Mouse (Mus musculus) neural tube, embryonic 12.5 days (tissue): ENCODE measurements at regions not wholly inside any gene's neighbourhood (a gene's known extent, or its start where the extent isn't known, plus 50 kb on each side); places are given as distances from the start of the nearest gene placed in this dataset.

Source experiments
- ATAC-seq: fragments of 200-750 bp; cut with Nextera tagmentation; 2 replicates; pipeline ENCODE4 v1.8.0; 2017; ENCODE audit warnings: low read depth, mild to moderate bottlenecking, moderate TSS enrichment, moderate library complexity; ENCODE audit not compliant: low FRiP score
- H3K27ac ChIP-seq: fragments of 300-500 bp; sonication (generic); 2 replicates; pipeline ENCODE4 v1.5.1; 2016
- H3K27me3 ChIP-seq: fragments of 300-500 bp; sonication (generic); replicated peaks from 2 replicates; pipeline ENCODE4 v1.6.1; 2016; ENCODE audit warnings: mild to moderate bottlenecking
- H3K36me3 ChIP-seq: fragments of 300-500 bp; sonication (generic); 2 replicates; pipeline ENCODE4 v1.6.1; 2016; ENCODE audit warnings: mild to moderate bottlenecking
- H3K4me1 ChIP-seq: fragments of 300-500 bp; sonication (generic); 2 replicates; pipeline ENCODE4 v1.6.1; 2016
- H3K4me2 ChIP-seq: fragments of 300-500 bp; sonication (generic); replicated peaks from 2 replicates; pipeline ENCODE4 v1.6.1; 2016; ENCODE audit warnings: mild to moderate bottlenecking
- H3K4me3 ChIP-seq: fragments of 300-500 bp; sonication (generic); 2 replicates; pipeline ENCODE4 v1.5.1; 2016
- H3K9ac ChIP-seq: fragments of 300-500 bp; sonication (generic); 2 replicates; pipeline ENCODE4 v1.6.1; 2016; ENCODE audit warnings: mild to moderate bottlenecking
- H3K9me3 ChIP-seq: fragments of 300-500 bp; sonication (generic); 2 replicates; pipeline ENCODE4 v1.6.1; 2016; ENCODE audit warnings: mild to moderate bottlenecking
- WGBS: fragments of 180-500 bp; shearing (Covaris S2); methylation state at CpG from one replicate; pipeline ENCODE4 v1.1.7; 2016; 5-methylcytosine and 5-hydroxymethylcytosine counted together

- 87% methylated on average over 3 of the region's 3 CpGs for WGBS
- Histone ChIP-seq H3K4me1 (no peaks in the 10 kb centered on the region), H3K27me3 (no peaks in the 10 kb centered on the region), H3K9me3 (no peaks in the 10 kb centered on the region), H3K4me3 (no peak overlapping the region), H3K4me2 (no peak overlapping the region), H3K27ac (no peak overlapping the region), H3K9ac (no peak overlapping the region), H3K36me3 (no peaks in the 10 kb centered on the region)
- no peak for ATAC-seq
Measured at GRCm38 (mm10) chr14:71543580-71543979, 943.9 kb upstream of the Fam160b2 start.

DNA sequence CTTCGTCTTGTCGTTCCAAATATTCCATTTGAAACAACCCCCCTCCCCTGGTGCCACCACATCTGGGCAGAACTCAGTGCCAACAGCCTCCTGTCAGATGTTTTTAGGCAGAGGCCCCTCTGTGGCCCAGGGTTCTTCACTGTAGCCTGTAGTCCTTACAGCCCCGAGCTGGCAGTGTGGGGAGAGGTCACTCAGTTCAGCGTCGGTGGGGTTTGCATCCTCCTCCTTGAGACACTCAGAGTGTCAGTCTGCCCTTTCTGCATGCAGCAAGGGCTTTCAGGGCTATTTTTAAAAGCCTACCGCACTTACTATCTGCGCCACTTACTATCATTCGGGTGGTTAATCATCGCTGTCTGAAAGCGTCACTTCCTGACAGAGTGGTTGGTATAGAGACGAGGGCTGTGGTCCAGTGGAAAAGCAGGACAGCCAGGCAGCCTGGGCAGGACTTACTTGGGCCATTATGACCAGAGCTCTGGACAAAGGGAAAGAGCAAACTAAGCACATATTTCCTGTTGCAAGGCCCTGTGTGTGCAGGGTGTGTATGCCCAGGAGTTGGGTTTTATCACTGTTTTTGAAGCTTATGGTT, 932.5 kb upstream of the Fam160b2 start:
- no peak for ATAC-seq
- Histone ChIP-seq H3K27ac (no peak overlapping the region), H3K36me3 (no peaks in the 10 kb centered on the region), H3K4me1 (no peaks in the 10 kb centered on the region), H3K4me3 (no peak overlapping the region), H3K9ac (no peak overlapping the region), H3K27me3 (no peaks in the 10 kb centered on the region), H3K9me3 (no peaks in the 10 kb centered on the region), H3K4me2 (no peak overlapping the region)
- 76% methylated on average over 11 of the region's 11 CpGs for WGBS

DNA sequence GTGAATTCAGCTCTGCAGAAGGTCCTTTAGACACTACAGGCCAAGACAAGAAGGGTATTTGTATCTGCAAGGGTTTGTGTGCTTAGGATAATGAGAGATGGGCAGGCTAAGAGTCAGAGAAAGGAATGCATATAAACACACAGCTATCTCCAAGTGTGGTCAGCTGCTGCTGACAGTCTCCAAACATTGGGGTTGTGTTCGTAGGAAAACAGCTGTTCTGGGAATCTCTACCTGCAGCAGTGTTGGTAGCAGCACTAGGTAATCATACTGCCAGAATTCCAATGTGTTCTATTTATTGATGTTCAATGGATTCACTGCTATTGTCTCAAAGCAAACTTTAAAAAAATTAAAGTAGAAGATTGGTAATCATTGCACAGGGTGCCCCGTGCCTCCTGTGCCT, 931.7 kb upstream of the Fam160b2 start:
- Histone ChIP-seq H3K27ac (no peak overlapping the region), H3K4me3 (no peak overlapping the region), H3K4me1 (no peaks in the 10 kb centered on the region), H3K9me3 (no peaks in the 10 kb centered on the region), H3K36me3 (no peaks in the 10 kb centered on the region), H3K9ac (no peak overlapping the region), H3K27me3 (no peaks in the 10 kb centered on the region), H3K4me2 (no peak overlapping the region)
- ATAC-seq = no peak
- WGBS = 81% methylated on average over 2 of the region's 2 CpGs

- Histone ChIP-seq H3K4me3 (no peak overlapping the region), H3K4me2 (no peak overlapping the region), H3K27me3 (no peaks in the 10 kb centered on the region), H3K27ac (no peak overlapping the region), H3K9ac (no peak overlapping the region), H3K36me3 (no peaks in the 10 kb centered on the region), H3K4me1 (no peaks in the 10 kb centered on the region), H3K9me3 (no peaks in the 10 kb centered on the region)
- 61% methylated on average over 6 of the region's 6 CpGs for WGBS
- no peak for ATAC-seq
Measured at GRCm38 (mm10) chr14:71530421-71530820, 930.8 kb upstream of the Fam160b2 start.

DNA sequence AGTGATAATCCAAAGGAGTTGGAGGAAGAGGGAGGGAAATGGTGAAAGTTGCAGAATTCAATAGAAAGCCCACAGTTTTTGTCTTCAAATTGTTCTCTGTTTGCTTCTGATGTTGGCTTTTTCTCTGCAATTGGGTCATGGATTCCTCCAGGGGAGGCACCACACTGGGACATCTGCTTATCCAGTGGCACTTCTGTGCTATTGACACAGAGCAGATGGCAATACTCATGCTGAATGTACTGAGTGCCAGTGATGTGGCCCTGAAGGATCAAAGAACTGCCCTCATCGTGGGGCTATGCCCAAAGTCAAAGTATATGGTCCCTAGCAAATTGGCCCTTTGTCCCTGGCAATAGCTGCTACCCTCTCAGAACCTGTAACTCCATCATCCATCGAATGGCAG, 918.9 kb upstream of the Fam160b2 start:
- WGBS = 8% methylated on average over 2 of the region's 2 CpGs
- H3K27ac ChIP-seq = no peak overlapping the region
- H3K4me1 ChIP-seq = no peaks in the 10 kb centered on the region
- no peak overlapping the region for H3K9ac ChIP-seq
- no peak overlapping the region for H3K4me3 ChIP-seq
- H3K27me3 ChIP-seq = no peaks in the 10 kb centered on the region
- no peak for ATAC-seq
- no peaks in the 10 kb centered on the region for H3K9me3 ChIP-seq
- H3K4me2 ChIP-seq = no peak overlapping the region
- no peaks in the 10 kb centered on the region for H3K36me3 ChIP-seq

GRCm38 (mm10) chr14:71500851-71501250, 901.2 kb upstream of the Fam160b2 start:
- Histone ChIP-seq H3K4me2 (no peak overlapping the region), H3K4me3 (no peak overlapping the region), H3K36me3 (no peaks in the 10 kb centered on the region), H3K27me3 (no peaks in the 10 kb centered on the region), H3K9me3 (no peaks in the 10 kb centered on the region), H3K4me1 (no peaks in the 10 kb centered on the region), H3K27ac (no peak overlapping the region), H3K9ac (no peak overlapping the region)
- no peak for ATAC-seq
- 74% methylated on average over 1 of the region's 1 CpGs for WGBS

- H3K4me3 ChIP-seq = no peak overlapping the region
- H3K27me3 ChIP-seq = no peaks in the 10 kb centered on the region
- H3K4me2 ChIP-seq = no peak overlapping the region
- ATAC-seq = no peak
- H3K9me3 ChIP-seq = no peaks in the 10 kb centered on the region
- no peaks in the 10 kb centered on the region for H3K4me1 ChIP-seq
- H3K36me3 ChIP-seq = no peaks in the 10 kb centered on the region
- H3K27ac ChIP-seq = no peak overlapping the region
- no peak overlapping the region for H3K9ac ChIP-seq
- 79% methylated on average over 7 of the region's 7 CpGs for WGBS
Measured at GRCm38 (mm10) chr14:71491201-71491600, 891.6 kb upstream of the Fam160b2 start.

- WGBS = 86% methylated on average over 12 of the region's 12 CpGs
Measured at GRCm38 (mm10) chr14:71486176-71486970, 886.7 kb upstream of the Fam160b2 start.

GRCm38 (mm10) chr14:71475656-71476055, 876.0 kb upstream of the Fam160b2 start:
- Histone ChIP-seq H3K4me1 (no peaks in the 10 kb centered on the region), H3K4me3 (no peak overlapping the region), H3K36me3 (no peaks in the 10 kb centered on the region), H3K9me3 (no peaks in the 10 kb centered on the region), H3K9ac (no peak overlapping the region), H3K27me3 (no peaks in the 10 kb centered on the region), H3K27ac (no peak overlapping the region), H3K4me2 (no peak overlapping the region)
- no peak for ATAC-seq
- 58% methylated on average over 2 of the region's 2 CpGs for WGBS

More at GRCm38 (mm10) chr14:71486176-71486970, 886.7 kb upstream of the Fam160b2 start:
- no peak overlapping the region for H3K4me3 ChIP-seq
- no peak overlapping the region for H3K4me2 ChIP-seq
- H3K27me3 ChIP-seq = no peaks in the 10 kb centered on the region
- H3K27ac ChIP-seq = no peak overlapping the region
- no peaks in the 10 kb centered on the region for H3K9me3 ChIP-seq
- no peak overlapping the region for H3K9ac ChIP-seq
- H3K36me3 ChIP-seq = no peaks in the 10 kb centered on the region
- ATAC-seq = no peak
- H3K4me1 ChIP-seq = no peaks in the 10 kb centered on the region

GRCm38 (mm10) chr14:71473907-71474306, 874.3 kb upstream of the Fam160b2 start:
- H3K27me3 ChIP-seq = no peaks in the 10 kb centered on the region
- no peaks in the 10 kb centered on the region for H3K36me3 ChIP-seq
- H3K4me2 ChIP-seq = no peak overlapping the region
- H3K27ac ChIP-seq = no peak overlapping the region
- 90% methylated on average over 6 of the region's 6 CpGs for WGBS
- no peak overlapping the region for H3K4me3 ChIP-seq
- H3K9ac ChIP-seq = no peak overlapping the region
- no peaks in the 10 kb centered on the region for H3K4me1 ChIP-seq
- ATAC-seq = no peak
- H3K9me3 ChIP-seq = no peaks in the 10 kb centered on the region

- Histone ChIP-seq H3K9me3 (no peaks in the 10 kb centered on the region), H3K4me3 (no peak overlapping the region), H3K4me1 (no peaks in the 10 kb centered on the region), H3K9ac (no peak overlapping the region), H3K27me3 (no peaks in the 10 kb centered on the region), H3K4me2 (no peak overlapping the region), H3K27ac (no peak overlapping the region), H3K36me3 (no peaks in the 10 kb centered on the region)
- no peak for ATAC-seq
- WGBS = 58% methylated on average over 2 of the region's 2 CpGs
Measured at GRCm38 (mm10) chr14:71432364-71432763, 832.7 kb upstream of the Fam160b2 start.
